Mouse (Mus musculus) kidney, postnatal 14 days (tissue): ENCODE data around the gene Srcap.
"Not testable (repeated sequence)": the region's sequence is repeated elsewhere in the genome, so short reads cannot be mapped to it uniquely, and the experiment has no call there.

Experiments
- DNase-seq: peaks from one replicate; pipeline ENCODE4 v3.0.0; 2022; ENCODE audit warnings: mixed read lengths

Srcap gene

DNA sequence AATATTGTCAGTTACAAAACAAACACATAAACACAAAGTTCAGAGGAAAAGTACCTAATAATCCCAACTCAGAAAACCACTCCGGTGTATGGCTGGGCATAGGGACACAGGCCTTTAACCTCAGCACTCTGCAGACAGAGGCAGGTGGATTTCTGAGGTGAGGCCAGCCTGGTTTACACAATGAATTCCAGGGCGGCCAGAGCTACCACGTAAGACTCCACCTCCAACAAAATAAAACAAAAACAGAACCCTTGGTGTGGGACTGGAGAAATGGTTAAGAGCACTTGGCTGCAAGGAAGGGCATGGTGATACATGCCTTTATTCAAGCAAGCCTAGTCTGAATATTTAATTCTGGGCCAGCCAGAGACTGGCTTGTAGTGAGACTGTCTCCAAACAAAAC is 19.9 kb upstream of the Srcap start:
- DNase-seq = no peak

DNA sequence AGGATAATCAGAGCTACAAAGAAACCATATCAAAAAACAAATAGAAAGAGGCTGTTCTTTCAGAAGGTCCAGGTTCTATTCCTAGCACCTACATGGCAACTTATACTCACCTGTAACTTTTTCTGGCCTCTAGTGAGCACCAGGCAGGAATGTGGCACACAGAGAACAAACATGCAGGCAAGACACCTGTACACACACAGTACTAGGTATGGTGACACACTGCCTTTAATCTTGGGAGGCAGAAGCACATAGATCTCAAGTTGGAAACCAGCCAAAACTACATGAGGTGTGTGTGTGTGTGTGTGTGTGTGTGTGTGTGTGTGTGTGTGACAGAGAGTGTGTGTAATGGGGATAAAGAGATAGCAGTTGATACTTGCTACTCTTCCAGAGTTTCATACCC is 17.1 kb upstream of the Srcap start:
- DNase-seq = no peak

DNA sequence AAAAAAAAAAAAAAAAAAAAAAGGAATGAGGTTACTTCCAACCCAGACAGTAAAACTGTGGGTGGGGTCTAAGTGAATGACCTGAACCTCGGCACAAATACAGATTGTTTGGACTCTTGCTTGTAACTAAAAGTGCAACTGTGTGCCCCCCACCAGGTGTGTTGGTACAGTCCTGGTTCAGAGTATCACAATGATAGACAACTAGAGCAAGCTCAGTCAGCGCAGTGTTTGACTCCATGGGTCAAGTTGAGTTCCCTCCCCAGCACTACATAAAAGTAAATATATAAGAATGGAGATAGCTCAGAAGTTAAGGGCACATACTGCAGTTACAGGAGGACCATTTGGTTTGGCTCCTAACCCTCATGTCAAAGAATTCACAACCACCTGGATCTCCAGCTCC is 14.4 kb upstream of the Srcap start:
- DNase-seq = no peak

DNA sequence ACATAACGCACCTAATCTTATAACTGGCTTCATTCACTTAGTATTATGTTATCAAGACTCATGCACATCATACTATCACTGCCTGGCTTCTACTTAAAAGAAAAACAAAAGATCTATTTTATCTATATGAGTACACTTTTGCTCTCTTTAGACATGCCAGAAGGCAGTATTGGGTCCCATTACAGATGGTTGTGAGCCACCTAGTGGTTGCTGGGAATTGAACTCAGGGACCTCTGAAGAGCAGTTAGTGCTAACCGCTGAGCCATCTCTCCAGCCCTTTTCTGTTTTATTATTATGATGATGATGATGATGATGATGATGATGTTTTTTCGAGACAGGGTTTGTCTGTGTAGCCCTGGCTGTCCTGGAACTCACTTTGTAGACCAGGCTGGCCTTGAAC is 13.4 kb upstream of the Srcap start:
- DNase-seq = peak; percentile 55

DNA sequence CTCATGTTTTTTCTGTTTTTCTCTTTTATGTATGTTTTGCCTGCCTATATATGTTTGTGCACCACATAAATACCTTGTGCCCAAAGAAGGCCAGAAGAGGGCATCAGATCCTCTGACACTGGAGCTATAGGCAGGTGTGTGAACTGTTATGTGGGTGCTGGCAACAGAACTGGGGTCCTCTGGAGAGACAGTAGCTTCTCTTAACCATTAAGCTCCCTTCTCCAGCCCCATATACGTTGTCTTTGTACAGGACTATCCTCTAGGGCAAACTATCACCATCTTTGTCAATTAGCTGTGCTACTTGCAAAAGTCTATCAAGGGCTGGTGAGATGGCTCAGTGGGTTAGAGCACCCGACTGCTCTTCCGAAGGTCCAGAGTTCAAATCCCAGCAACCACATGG is 3.5 kb upstream of the Srcap start:
- no peak for DNase-seq

DNA sequence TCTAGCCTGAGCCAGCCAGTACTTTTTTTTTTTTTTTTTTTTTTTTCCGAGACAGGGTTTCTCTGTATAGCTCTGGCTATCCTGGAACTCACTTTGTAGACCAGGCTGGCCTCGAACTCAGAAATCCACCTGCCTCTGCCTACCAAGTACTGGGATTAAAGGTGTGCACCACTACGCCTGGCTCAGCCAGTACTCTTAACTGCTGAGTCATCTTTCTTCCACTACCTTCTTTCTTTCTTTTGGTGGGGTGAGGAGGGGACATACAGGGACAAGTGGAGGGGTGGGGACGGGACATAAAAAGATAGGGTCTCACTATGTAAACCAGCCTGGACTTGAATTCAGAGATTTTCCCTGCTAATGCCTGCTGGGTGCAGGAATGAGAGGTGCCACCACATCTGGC is 2.0 kb upstream of the Srcap start:
- DNase-seq = not testable (repeated sequence)

GRCm38 (mm10) chr7:127511241-127511640 is 542 bp upstream of the Srcap start:
- DNase-seq = peak; percentile 24

DNA sequence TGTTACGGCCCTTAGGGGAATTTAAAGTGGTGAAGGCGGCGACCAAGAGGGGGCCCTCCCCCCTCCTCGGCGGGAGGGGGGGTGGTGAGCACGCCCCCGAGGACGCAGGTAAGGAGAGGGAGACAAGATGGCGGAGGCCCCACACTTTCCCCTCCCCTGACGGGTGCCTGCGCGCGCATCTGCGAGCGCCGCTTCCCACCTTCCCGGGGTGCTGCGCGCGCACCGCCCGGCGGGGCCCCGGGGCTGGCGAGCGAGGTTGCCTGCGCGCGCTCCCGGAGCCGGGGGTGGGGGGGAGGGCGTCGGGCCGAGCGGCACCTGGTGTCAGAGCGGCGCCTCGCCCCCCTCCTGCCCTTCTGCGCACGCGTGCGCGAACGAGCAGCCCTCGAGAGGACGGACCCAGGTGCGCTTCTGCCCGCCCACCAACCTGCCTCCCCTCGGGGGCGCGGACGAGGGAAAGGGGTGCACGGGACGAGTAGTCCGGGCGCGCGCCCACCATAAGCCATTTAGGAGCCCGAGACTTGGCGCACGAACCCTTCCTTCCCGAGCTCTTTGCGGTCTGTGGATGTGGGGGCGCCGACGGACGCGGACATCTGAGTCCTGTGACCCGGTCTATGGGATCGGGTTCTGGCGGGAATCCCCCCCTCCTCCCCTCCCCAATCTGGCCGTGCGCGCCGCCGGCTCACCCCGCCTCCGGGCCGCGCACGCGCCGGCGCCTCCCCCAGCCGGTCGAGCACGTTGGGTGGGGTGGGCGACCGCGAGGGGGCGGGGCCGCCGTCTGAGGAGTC is 640 bp downstream of the Srcap start:
- peak; percentile 95 for DNase-seq

- no peak for DNase-seq
Observed at GRCm38 (mm10) chr7:127513016-127513390, 1.2 kb downstream of the Srcap start.

GRCm38 (mm10) chr7:127513781-127514180 is 2.0 kb downstream of the Srcap start:
- DNase-seq = no peak

DNA sequence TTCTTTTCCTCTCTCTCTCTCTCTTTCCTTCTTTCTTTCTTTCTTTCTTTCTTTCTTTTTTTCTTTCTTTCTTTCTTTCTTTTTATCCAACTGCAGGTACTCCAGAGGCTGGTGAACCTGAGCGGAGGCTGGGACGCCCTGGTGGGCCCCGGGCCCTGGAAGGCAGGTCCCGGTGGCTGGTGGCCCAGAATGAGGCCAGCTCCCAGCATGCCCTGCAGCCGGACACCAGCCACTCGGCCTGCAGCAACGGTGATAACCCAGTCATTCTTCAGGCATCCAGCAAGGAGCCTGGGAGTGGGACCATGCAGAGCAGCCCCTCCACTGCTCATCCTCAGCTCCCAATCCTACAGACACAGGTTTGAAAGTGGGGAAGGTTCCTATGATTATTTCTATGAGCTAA is 4.1 kb downstream of the Srcap start:
- DNase-seq = no peak

DNA sequence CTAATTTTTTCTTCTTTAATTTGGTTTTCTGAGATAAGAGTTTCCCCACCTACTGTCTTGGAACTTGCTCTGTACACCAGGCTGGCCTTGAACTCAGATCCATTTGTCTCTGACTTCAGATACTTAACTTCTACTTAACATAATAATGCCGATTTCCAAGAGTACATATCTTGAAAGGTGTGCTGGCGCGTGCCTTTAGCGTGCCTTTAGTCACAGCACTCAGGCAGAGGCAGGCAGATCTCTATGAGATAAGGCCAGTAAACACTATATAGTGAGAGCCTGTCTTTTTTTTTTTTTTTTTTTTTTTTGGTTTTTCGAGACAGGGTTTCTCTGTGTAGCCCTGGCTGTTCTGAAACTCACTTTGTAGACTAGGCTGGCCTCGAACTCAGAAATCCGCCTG is 4.6 kb downstream of the Srcap start:
- DNase-seq = no peak

DNA sequence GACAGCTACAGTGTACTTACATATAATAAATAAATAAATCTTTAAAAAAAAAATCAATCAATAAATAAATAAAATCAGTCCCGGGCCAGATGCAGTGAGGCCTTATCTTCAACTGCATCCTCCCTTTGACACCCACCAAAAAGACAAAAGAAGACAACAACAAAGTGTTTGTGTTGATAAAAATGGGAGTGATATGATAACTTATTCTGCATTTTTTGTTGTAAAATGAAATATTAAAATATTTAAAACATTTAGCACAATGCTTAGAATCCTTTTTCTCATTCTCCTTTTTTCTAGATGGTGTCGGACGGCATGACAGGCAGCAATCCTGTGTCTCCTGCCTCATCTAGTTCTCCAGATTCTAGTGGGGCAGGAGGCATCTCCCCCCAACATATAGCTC is 7.5 kb downstream of the Srcap start, which contains the start of gene Gm42715:
Gene Gm42715 (plus strand): TSS at position 301 of the 400 bp plus-strand sequence.
- no peak for DNase-seq

DNA sequence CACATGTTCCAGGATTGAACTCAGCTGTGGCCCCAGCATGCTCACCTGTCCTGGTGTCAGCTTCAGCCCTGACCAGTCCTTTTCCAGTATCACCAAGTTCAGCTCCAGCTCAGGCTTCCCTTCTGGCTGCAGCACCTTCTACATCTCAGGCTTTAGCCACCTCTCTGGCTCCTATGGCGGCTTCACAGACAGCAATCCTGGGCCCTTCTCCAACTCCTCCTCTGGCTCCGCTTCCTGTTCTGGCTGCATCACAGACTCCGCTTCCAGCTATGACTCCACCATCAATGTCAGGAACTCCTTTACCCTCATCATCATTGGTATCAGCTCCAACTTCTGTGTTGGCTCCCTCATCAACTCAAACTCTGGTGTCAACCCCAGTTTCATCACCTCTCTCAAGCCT is 29.9 kb downstream of the Srcap start:
- no peak for DNase-seq

DNA sequence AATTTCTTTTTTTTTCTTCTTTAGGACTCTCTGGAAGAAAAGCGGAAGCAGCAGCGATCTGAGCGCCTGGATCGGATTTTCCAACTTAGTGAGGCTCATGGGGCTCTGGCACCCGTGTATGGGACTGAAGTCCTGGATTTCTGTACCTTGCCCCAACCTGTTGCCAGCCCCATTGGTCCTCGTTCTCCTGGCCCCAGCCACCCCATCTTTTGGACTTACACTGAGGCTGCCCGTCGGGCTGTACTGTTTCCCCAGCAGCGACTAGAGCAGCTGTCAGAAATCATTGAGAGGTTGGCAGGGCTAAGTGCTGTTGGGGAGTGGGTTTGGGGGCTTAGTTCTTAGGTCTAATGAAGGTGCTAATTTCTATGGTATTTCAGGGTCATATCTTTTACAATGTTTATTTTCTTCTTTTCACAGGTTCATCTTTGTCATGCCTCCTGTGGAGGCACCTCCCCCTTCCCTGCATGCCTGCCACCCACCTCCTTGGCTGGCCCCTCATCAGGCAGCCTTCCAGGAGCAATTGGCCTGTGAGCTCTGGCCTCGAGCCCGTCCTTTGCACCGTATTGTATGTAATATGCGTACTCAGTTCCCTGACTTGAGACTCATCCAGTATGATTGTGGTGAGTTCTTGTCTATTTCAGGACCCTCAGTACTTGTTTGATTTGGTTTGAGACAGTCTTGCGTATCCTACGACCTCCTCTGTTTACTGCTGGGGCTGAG is 37.5 kb downstream of the Srcap start:
- DNase-seq = no peak

- DNase-seq = no peak
Observed at GRCm38 (mm10) chr7:127551558-127551957, 39.8 kb downstream of the Srcap start.

GRCm38 (mm10) chr7:127560580-127560979 is 48.8 kb downstream of the Srcap start:
- DNase-seq = no peak

DNA sequence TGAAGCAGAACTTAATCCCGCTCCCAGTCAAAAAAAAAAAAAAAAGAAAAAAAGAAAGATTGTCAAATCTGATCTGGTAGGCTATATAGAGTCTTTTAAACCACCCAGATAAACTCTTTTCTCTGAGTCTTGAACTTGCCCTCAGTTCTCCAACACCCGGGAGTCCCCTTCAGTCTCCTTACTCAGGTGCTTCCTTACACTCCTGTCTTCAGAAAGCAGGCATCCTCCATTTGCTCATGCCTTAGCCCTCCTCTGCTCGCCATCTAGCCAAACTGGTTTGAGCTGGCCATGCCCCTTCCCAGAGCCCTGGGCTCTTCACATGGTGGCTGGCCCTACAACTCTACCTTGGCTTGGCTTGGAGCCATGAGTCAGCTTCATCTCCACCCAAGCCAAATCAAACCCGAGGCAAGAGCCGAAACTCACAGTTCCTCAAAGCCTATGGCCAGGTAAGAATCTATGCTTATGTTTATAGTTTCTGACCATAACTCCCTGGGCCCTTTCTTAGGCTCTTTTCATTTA is 49.6 kb downstream of the Srcap start, which contains the start of gene Tmem265:
Gene Tmem265 (plus strand): TSS at position 51 of the 519 bp plus-strand sequence.
- DNase-seq = peak; percentile 28

DNA sequence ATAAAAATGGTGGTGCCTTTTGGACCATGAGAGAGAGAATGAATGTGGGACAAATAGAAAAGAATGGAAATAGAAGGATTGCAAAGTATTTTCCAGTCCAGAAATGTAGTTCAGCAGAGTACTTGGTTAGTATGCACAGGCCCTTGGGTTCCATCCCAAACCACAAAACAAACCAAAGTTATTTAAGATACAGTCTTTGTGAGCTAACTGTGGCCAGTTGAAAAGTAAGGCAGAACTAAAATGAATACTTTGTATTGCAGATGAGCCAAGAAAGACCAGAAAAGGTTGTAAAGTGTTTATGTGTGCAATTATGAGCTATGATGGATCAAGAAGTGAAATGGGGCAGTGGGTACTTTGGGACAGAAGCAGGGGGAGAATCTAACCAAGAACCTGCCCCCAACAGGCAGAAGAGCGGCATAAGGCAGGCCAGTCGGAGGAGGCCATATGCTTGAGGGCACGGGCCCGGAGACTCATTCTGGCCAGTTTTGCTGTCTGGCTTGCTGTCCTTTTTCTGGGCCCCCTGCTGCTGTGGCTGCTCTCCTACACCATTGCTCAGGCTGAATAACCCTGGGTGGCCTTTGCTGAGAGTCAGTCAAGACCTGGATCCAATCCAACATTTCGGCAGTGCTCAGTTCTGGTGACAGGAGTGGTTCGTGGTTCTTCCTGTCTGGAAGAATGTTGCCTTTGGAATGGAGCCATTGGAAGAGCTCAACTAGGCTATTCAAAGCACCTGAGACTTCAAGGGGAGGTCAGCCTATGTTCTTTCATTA is 52.8 kb downstream of the Srcap start:
- peak; percentile 70 for DNase-seq

GRCm38 (mm10) chr7:127572895-127573471 is 61.2 kb downstream of the Srcap start, which contains the start of gene Phkg2:
Gene Phkg2, plus strand, starts transcription at chr7:127573340.
- peak; percentile 96 for DNase-seq

- DNase-seq = peak; percentile 24
Observed at GRCm38 (mm10) chr7:127573503-127574008, 61.8 kb downstream of the Srcap start.

- DNase-seq = no peak
Observed at GRCm38 (mm10) chr7:127574115-127574514, 62.3 kb downstream of the Srcap start.

GRCm38 (mm10) chr7:127583260-127583659 is 71.5 kb downstream of the Srcap start:
- DNase-seq = no peak
